Mouse (Mus musculus): ENCODE results near the gene Adipor2. TPM values are rescaled to one million over a fixed set of nuclear protein-coding genes. Genes with fewer than 3 reads are reported as not detected.

Gene Adipor2
- total and polyA plus RNA-seq, 3 experiments = 57.0 to 63.6 (median 62.7) TPM

GRCm38 (mm10) chr6:119350703-119351198, 66.8 kb downstream of the Adipor2 start:
- Histone ChIP-seq H3K27ac (no peak overlapping the region), H3K4me3 (no peak overlapping the region), H3K9ac (ENCODE audit: low read depth, low read length) (no peak overlapping the region), H3K79me2 (replicated peaks; ENCODE audit: control insufficient read depth, insufficient read depth, low read length) (no peaks in the 10 kb centered on the region), H3K4me1 (ENCODE audit: control insufficient read depth, insufficient read depth, low read length) (no peaks in the 10 kb centered on the region), H3K36me3 (ENCODE audit: control insufficient read depth, insufficient read depth, low read length) (no peaks in the 10 kb centered on the region), H3K27me3 (ENCODE audit: control insufficient read depth, insufficient read depth, low read length) (no peaks in the 10 kb centered on the region)
- TF ChIP-seq EP300 (IDR thresholded peaks at IDR 0.05; ENCODE audit: insufficient read depth, low read depth, low read length) = no peak
- TF ChIP-seq CTCF (IDR thresholded peaks at IDR 0.05) = no peak
- 87% methylated on average over 9 of the region's 9 CpGs for WGBS
- no peak for DNase-seq
- intact Hi-C loops (cut with DNase I) = loop anchor here (5.0 kb wide), 1 partner anchor 428 kb away; no protein-coding TSS in a partner anchor

DNA sequence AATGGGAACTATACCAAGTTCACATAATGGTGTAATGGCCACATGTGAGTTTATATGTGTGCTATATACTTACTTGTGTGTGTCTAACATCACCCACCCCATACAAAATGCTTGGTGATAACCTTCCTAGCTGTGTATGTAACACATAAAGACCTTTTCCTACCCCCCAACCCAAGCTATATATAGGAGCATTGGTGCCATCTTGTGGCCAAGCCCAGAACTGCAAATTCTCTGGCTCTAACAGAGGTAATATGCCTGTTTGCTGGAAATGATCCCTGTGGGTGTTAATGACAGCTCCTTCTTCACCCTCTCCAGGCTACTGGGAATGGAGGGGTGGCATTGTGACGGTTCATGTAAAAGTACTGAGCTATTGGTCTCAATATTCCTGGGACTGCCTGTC, 69.3 kb downstream of the Adipor2 start:
- Histone ChIP-seq H3K27me3 (ENCODE audit: control insufficient read depth, insufficient read depth, low read length) (no peaks in the 10 kb centered on the region), H3K4me3 (no peak overlapping the region), H3K27ac (no peak overlapping the region), H3K9ac (ENCODE audit: low read depth, low read length) (no peak overlapping the region), H3K4me1 (ENCODE audit: control insufficient read depth, insufficient read depth, low read length) (no peaks in the 10 kb centered on the region), H3K36me3 (ENCODE audit: control insufficient read depth, insufficient read depth, low read length) (no peaks in the 10 kb centered on the region), H3K79me2 (replicated peaks; ENCODE audit: control insufficient read depth, insufficient read depth, low read length) (no peaks in the 10 kb centered on the region)
- TF ChIP-seq POLR2A (IDR thresholded peaks at IDR 0.05; ENCODE audit: insufficient read depth, low read depth, low read length) (no peak), EP300 (IDR thresholded peaks at IDR 0.05; ENCODE audit: insufficient read depth, low read depth, low read length) (no peak), CTCF (IDR thresholded peaks at IDR 0.05) (peak; percentile 94)
- WGBS = 0% methylated on average over 1 of the region's 1 CpGs
- intact Hi-C loops (cut with DNase I) = loop anchor here (1.0 to 5.0 kb wide), 4 partner anchors 82 to 236 kb away; no protein-coding TSS in a partner anchor
- DNase-seq = peak; percentile 57 to 82

- Histone ChIP-seq H3K79me2 (replicated peaks; ENCODE audit: control insufficient read depth, insufficient read depth, low read length) (no peaks in the 10 kb centered on the region), H3K36me3 (ENCODE audit: control insufficient read depth, insufficient read depth, low read length) (no peaks in the 10 kb centered on the region), H3K9ac (ENCODE audit: low read depth, low read length) (no peak overlapping the region), H3K4me3 (no peak overlapping the region), H3K4me1 (ENCODE audit: control insufficient read depth, insufficient read depth, low read length) (no peaks in the 10 kb centered on the region), H3K27ac (no peak overlapping the region), H3K27me3 (ENCODE audit: control insufficient read depth, insufficient read depth, low read length) (no peaks in the 10 kb centered on the region)
- intact Hi-C loops (cut with DNase I) = loop anchor here (1.0 to 5.0 kb wide), 4 partner anchors 82 to 236 kb away; no protein-coding TSS in a partner anchor
- 76% methylated on average over 5 of the region's 5 CpGs for WGBS
- DNase-seq = no peak
- no peak for TF ChIP-seq POLR2A (IDR thresholded peaks at IDR 0.05; ENCODE audit: insufficient read depth, low read depth, low read length)
- TF ChIP-seq CTCF (IDR thresholded peaks at IDR 0.05) = no peak
- TF ChIP-seq EP300 (IDR thresholded peaks at IDR 0.05; ENCODE audit: insufficient read depth, low read depth, low read length) = no peak
Observed at GRCm38 (mm10) chr6:119347813-119348212, 69.7 kb downstream of the Adipor2 start.

GRCm38 (mm10) chr6:119346257-119346656, 71.2 kb downstream of the Adipor2 start:
- Histone ChIP-seq H3K4me1 (ENCODE audit: control insufficient read depth, insufficient read depth, low read length) (no peaks in the 10 kb centered on the region), H3K27ac (no peak overlapping the region), H3K27me3 (ENCODE audit: control insufficient read depth, insufficient read depth, low read length) (no peaks in the 10 kb centered on the region), H3K36me3 (ENCODE audit: control insufficient read depth, insufficient read depth, low read length) (no peaks in the 10 kb centered on the region), H3K9ac (ENCODE audit: low read depth, low read length) (no peak overlapping the region), H3K79me2 (replicated peaks; ENCODE audit: control insufficient read depth, insufficient read depth, low read length) (no peaks in the 10 kb centered on the region), H3K4me3 (no peak overlapping the region)
- 42% methylated on average over 10 of the region's 10 CpGs for WGBS
- no peak for DNase-seq
- TF ChIP-seq EP300 (IDR thresholded peaks at IDR 0.05; ENCODE audit: insufficient read depth, low read depth, low read length) = no peak
- TF ChIP-seq CTCF (IDR thresholded peaks at IDR 0.05) = no peak
- TF ChIP-seq POLR2A (IDR thresholded peaks at IDR 0.05; ENCODE audit: insufficient read depth, low read depth, low read length) = no peak
- intact Hi-C loops (cut with DNase I) = loop anchor here (5.0 kb wide), 2 partner anchors 219 to 234 kb away; no protein-coding TSS in a partner anchor

GRCm38 (mm10) chr6:119341409-119341808, 76.1 kb downstream of the Adipor2 start:
- no peak overlapping the region for H3K27ac ChIP-seq
- H3K36me3 ChIP-seq (ENCODE audit: control insufficient read depth, insufficient read depth, low read length) = no peaks in the 10 kb centered on the region
- no peak overlapping the region for H3K4me3 ChIP-seq
- TF ChIP-seq POLR2A (IDR thresholded peaks at IDR 0.05; ENCODE audit: insufficient read depth, low read depth, low read length) (no peak), CTCF (IDR thresholded peaks at IDR 0.05) (no peak), EP300 (IDR thresholded peaks at IDR 0.05; ENCODE audit: insufficient read depth, low read depth, low read length) (no peak)
- no peak for DNase-seq
- no peaks in the 10 kb centered on the region for H3K79me2 ChIP-seq (replicated peaks; ENCODE audit: control insufficient read depth, insufficient read depth, low read length)
- no peak overlapping the region for H3K9ac ChIP-seq (ENCODE audit: low read depth, low read length)
- no peaks in the 10 kb centered on the region for H3K4me1 ChIP-seq (ENCODE audit: control insufficient read depth, insufficient read depth, low read length)
- H3K27me3 ChIP-seq (ENCODE audit: control insufficient read depth, insufficient read depth, low read length) = no peaks in the 10 kb centered on the region
- intact Hi-C loops (cut with DNase I) = no loop called here

GRCm38 (mm10) chr6:119338121-119338912, 79.2 kb downstream of the Adipor2 start:
- Histone ChIP-seq H3K79me2 (replicated peaks; ENCODE audit: control insufficient read depth, insufficient read depth, low read length) (no peaks in the 10 kb centered on the region), H3K4me1 (ENCODE audit: control insufficient read depth, insufficient read depth, low read length) (no peaks in the 10 kb centered on the region), H3K4me3 (no peak overlapping the region), H3K27me3 (ENCODE audit: control insufficient read depth, insufficient read depth, low read length) (no peaks in the 10 kb centered on the region), H3K36me3 (ENCODE audit: control insufficient read depth, insufficient read depth, low read length) (no peaks in the 10 kb centered on the region), H3K9ac (ENCODE audit: low read depth, low read length) (no peak overlapping the region), H3K27ac (no peak overlapping the region)
- TF ChIP-seq EP300 (IDR thresholded peaks at IDR 0.05; ENCODE audit: insufficient read depth, low read depth, low read length) (no peak), CTCF (IDR thresholded peaks at IDR 0.05) (no peak)
- WGBS = 47% methylated on average over 11 of the region's 11 CpGs
- intact Hi-C loops (cut with DNase I) = no loop called here
- no peak for DNase-seq

Data from heart, adult 2 months (tissue).